Mouse (Mus musculus) adrenal gland, adult 10 weeks (tissue): ENCODE data around the gene Rhcg. TPM values are rescaled to one million over a fixed set of nuclear protein-coding genes. Genes with fewer than 3 reads are reported as not detected.

ENCODE experiments used
- polyA plus RNA-seq: library from polyadenylated mRNA; stranded (reverse); fragments of 350-450 nt; fragmentation: Illumina TruSeq; extraction: RNeasy Lipid Tissue Mini Kit (QIAGEN cat#74804); gene quantifications from one replicate; pipeline ENCODE4 v1.2.3, GENCODE M21; 2014; ENCODE audit warnings: low read depth, low replicate concordance

Rhcg gene
- polyA plus RNA-seq: 1.9 TPM

GRCm38 (mm10) chr7:79617418-79617817 lies at the start of gene Rhcg:
Rhcg (minus strand) TSS chr7:79617657.

GRCm38 (mm10) chr7:79659578-79660290 lies 42.3 kb upstream of the Rhcg start, which contains the start of gene Ticrr:
Ticrr (plus strand) TSS chr7:79660196.

Other genes with a start within 250 kb of the Rhcg start
- gene Rlbp1, start 230.6 kb downstream of the Rhcg start, polyA plus RNA-seq: not detected
- gene Fanci, start 225.7 kb downstream of the Rhcg start, polyA plus RNA-seq: 0.87 TPM
- 55.3 TPM for gene Polg, start 151.3 kb downstream of the Rhcg start, polyA plus RNA-seq
- gene Ticrr, start 42.5 kb upstream of the Rhcg start, polyA plus RNA-seq: 0.58 TPM
- gene Kif7, start 98.1 kb upstream of the Rhcg start, polyA plus RNA-seq: 0.47 TPM
- gene Plin1, start 115.2 kb upstream of the Rhcg start, polyA plus RNA-seq: 139 TPM
- gene Pex11a, start 125.5 kb upstream of the Rhcg start, polyA plus RNA-seq: 61.6 TPM
- gene Wdr93, start 125.5 kb upstream of the Rhcg start, polyA plus RNA-seq: 1.7 TPM
- gene Mesp1, start 176.1 kb upstream of the Rhcg start, polyA plus RNA-seq: not detected
- gene Mesp2, start 193.1 kb upstream of the Rhcg start, polyA plus RNA-seq: not detected
- 3.0 TPM for gene Anpep, start 243.4 kb upstream of the Rhcg start, polyA plus RNA-seq